Mouse (Mus musculus) midbrain, postnatal 0 days (tissue): ENCODE results near the gene Ext2. TPM values are rescaled to one million over a fixed set of nuclear protein-coding genes. Genes with fewer than 3 reads are reported as not detected.

Experiments used
- ATAC-seq: fragments of 200-750 bp; cut with Nextera tagmentation; 2 replicates; pipeline ENCODE4 v1.8.0; 2017; ENCODE audit warnings: moderate number of reproducible peaks, mild to moderate bottlenecking, moderate TSS enrichment, moderate library complexity; ENCODE audit not compliant: low FRiP score
- DNase-seq: peaks from one replicate; pipeline ENCODE4 v3.0.0-alpha.2; 2015; ENCODE audit warnings: low spot score
- H3K27ac ChIP-seq: fragments of 300-500 bp; sonication (generic); 2 replicates; pipeline ENCODE4 v1.5.1; 2014; ENCODE audit warnings: low read depth, mild to moderate bottlenecking, low read length, mixed read lengths
- H3K27me3 ChIP-seq: fragments of 300-500 bp; sonication (generic); 2 replicates; pipeline ENCODE4 v1.6.1; 2014; ENCODE audit warnings: low read length, control low read depth, mixed read lengths; ENCODE audit not compliant: insufficient read depth
- H3K36me3 ChIP-seq: fragments of 300-500 bp; sonication (generic); 2 replicates; pipeline ENCODE4 v1.6.1; 2014; ENCODE audit warnings: low read length, control low read depth, mixed read lengths; ENCODE audit not compliant: insufficient read depth
- H3K4me1 ChIP-seq: fragments of 300-500 bp; sonication (generic); 2 replicates; pipeline ENCODE4 v1.6.1; 2014; ENCODE audit warnings: mild to moderate bottlenecking, control low read depth, antibody characterized with exemption, low read length, mixed read lengths; ENCODE audit not compliant: insufficient read depth
- H3K4me2 ChIP-seq: fragments of 300-500 bp; sonication (generic); 2 replicates; pipeline ENCODE4 v1.6.1; 2014; ENCODE audit warnings: low read depth, mild to moderate bottlenecking, low read length, mixed read lengths; ENCODE audit not compliant: poor library complexity, severe bottlenecking
- H3K4me3 ChIP-seq: fragments of 300-500 bp; sonication (generic); 2 replicates; pipeline ENCODE4 v1.5.1; 2014; ENCODE audit warnings: low read depth, mild to moderate bottlenecking, low read length, moderate library complexity
- H3K9ac ChIP-seq: fragments of 300-500 bp; sonication (generic); replicated peaks from 2 replicates; pipeline ENCODE4 v1.6.1; 2014; ENCODE audit warnings: mild to moderate bottlenecking, low read length, moderate library complexity, mixed read lengths; ENCODE audit not compliant: poor library complexity, severe bottlenecking
- H3K9me3 ChIP-seq: fragments of 300-500 bp; sonication (generic); 2 replicates; pipeline ENCODE4 v1.6.1; 2016; ENCODE audit warnings: low read length, control low read depth
- CTCF ChIP-seq: IDR thresholded peaks from 2 replicates; pipeline ENCODE4 v1.5.1; 2016; ENCODE audit warnings: antibody characterized with exemption, mild to moderate bottlenecking
- WGBS: fragments of 180-500 bp; shearing (Covaris S2); extraction: QIAGEN DNeasy Blood & Tissue Kit; methylation state at CpG from one replicate; pipeline ENCODE4 v1.1.7; 2014; 5-methylcytosine and 5-hydroxymethylcytosine counted together
- polyA plus RNA-seq: library from polyadenylated mRNA; unstranded; fragments of >200 nt; fragmentation: Nextera tagmentation; extraction: Ambion mirVana; gene quantifications from 2 replicates; pipeline ENCODE4 v1.2.1, GENCODE M21; 2015
- total RNA-seq: library from RNA; depleted of rRNA; stranded (reverse); fragments of >200 nt; gene quantifications from 2 replicates; pipeline ENCODE4 v1.2.3, GENCODE M21; 2014

Ext2 gene
- total and polyA plus RNA-seq, 2 experiments from 2014 or later: 42.7 to 74.1 TPM

GRCm38 (mm10) chr2:93649243-93649870, 173.0 kb downstream of the Ext2 start:
- Histone ChIP-seq H3K4me2 (no peak overlapping the region), H3K9me3 (no peaks in the 10 kb centered on the region), H3K4me3 (no peak overlapping the region), H3K4me1 (no peaks in the 10 kb centered on the region), H3K27ac (no peak overlapping the region), H3K9ac (no peak overlapping the region), H3K36me3 (no peaks in the 10 kb centered on the region), H3K27me3 (peaks cover 42% of the 10 kb centered on the region)
- no peak for TF ChIP-seq CTCF
- no peak for DNase-seq
- ATAC-seq: no peak
- WGBS: 20% methylated on average over 4 of the region's 4 CpGs

- no peak overlapping the region for H3K27ac ChIP-seq
- H3K27me3 ChIP-seq: peaks cover 53% of the 10 kb centered on the region
- no peak overlapping the region for H3K4me3 ChIP-seq
- H3K9ac ChIP-seq: no peak overlapping the region
- 3% methylated on average over 20 of the region's 20 CpGs for WGBS
- ATAC-seq (no peak), DNase-seq (no peak)
- no peak for TF ChIP-seq CTCF
- peaks cover 4% of the 10 kb centered on the region; the same call in 1 of the 2 replicates for H3K4me1 ChIP-seq
- no peaks in the 10 kb centered on the region for H3K36me3 ChIP-seq
- H3K4me2 ChIP-seq: no peak overlapping the region
- H3K9me3 ChIP-seq: no peaks in the 10 kb centered on the region
Observed at GRCm38 (mm10) chr2:93647924-93648575, 174.3 kb downstream of the Ext2 start.

- DNase-seq (no peak), ATAC-seq (no peak)
- peaks cover 59% of the 10 kb centered on the region for H3K27me3 ChIP-seq
Observed at GRCm38 (mm10) chr2:93647051-93647923, 175.1 kb downstream of the Ext2 start.

GRCm38 (mm10) chr2:93645626-93646320, 176.6 kb downstream of the Ext2 start:
- no peak for ATAC-seq
- Histone ChIP-seq H3K4me2 (peak overlapping the region; percentile 24; the same call in 1 of the 2 replicates), H3K4me1 (peaks cover 11% of the 10 kb centered on the region), H3K9ac (no peak overlapping the region), H3K27me3 (peaks cover 71% of the 10 kb centered on the region), H3K9me3 (no peaks in the 10 kb centered on the region), H3K27ac (no peak overlapping the region), H3K4me3 (peak overlapping the region; percentile 9; the same call in 1 of the 2 replicates), H3K36me3 (no peaks in the 10 kb centered on the region)
- no peak for DNase-seq
- no peak for TF ChIP-seq CTCF
- WGBS: 2% methylated on average over 33 of the region's 33 CpGs

More at GRCm38 (mm10) chr2:93647051-93647923, 175.1 kb downstream of the Ext2 start:
- Histone ChIP-seq H3K9ac (no peak overlapping the region), H3K4me3 (peak overlapping the region; percentile 10; the same call in 1 of the 2 replicates), H3K4me2 (peak overlapping the region; percentile 9; the same call in 1 of the 2 replicates), H3K4me1 (peaks cover 11% of the 10 kb centered on the region), H3K36me3 (no peaks in the 10 kb centered on the region), H3K9me3 (no peaks in the 10 kb centered on the region), H3K27ac (no peak overlapping the region)
- no peak for TF ChIP-seq CTCF
- WGBS: 3% methylated on average over 44 of the region's 44 CpGs

GRCm38 (mm10) chr2:93645197-93645596, 177.2 kb downstream of the Ext2 start:
- Histone ChIP-seq H3K9ac (no peak overlapping the region), H3K36me3 (no peaks in the 10 kb centered on the region), H3K4me1 (peaks cover 11% of the 10 kb centered on the region), H3K4me2 (no peak overlapping the region), H3K4me3 (no peak overlapping the region), H3K9me3 (no peaks in the 10 kb centered on the region), H3K27ac (no peak overlapping the region), H3K27me3 (peaks cover 76% of the 10 kb centered on the region)
- TF ChIP-seq CTCF: no peak
- DNase-seq (no peak), ATAC-seq (no peak)
- WGBS: 21% methylated on average over 10 of the region's 10 CpGs
